Mouse (Mus musculus) cerebellum, postnatal 36 days (tissue): ENCODE data around the gene Tuba1a.

ENCODE experiments used
- DNase-seq, 2 experiments: peaks; one replicate each; pipeline ENCODE4 v3.0.0; 2021 to 2022; ENCODE audit warnings: mixed read lengths in 2 of 2

Tuba1a gene

DNA sequence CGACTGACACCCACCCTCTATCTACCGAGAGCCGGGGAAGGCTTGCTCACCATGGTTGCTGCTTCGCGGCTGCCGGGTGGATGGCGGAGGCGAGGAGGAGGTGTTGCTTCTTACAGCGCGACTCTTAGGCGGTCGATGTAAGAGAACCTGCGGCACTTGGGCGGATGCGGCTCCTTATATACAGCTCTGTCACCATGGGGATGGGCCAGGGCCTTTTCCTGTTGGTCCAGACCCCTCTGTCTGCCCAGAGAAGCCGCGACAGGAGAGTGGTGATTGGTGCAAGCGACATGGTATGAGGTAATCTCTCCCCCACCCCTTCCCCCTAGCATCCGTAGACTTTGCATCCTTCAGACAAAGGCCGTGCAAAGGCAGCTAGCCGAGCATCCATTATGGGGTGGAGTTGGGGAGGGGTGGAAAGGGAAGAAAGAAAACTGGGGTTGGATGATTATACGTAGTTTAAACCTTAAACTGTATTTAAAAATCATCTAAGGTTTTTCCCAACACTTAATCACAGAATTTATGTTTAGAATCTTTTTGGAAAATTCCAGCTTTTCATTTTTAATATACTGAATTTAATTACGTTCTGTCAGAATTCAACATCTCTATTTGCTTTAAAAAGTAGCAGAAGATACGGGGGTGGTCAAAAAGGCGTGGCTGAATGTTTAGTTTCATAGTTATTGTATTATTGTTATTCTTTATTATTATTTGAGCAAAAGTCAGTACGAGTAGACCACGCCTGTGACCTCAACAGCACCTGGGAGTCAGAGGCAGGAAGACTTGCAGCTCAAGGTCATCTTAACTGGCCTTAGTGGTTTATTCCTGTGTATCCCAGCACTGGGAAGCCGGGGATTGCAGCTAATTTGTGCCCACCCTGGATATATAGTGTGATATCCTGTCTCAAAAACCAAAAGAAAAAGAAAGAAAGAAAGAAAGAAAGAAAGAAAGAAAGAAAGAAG is at the start of gene Tuba1a, which contains the start of gene Gm49450:
Gene Tuba1a, minus strand, starts transcription at position 303 of the 956 bp plus-strand sequence.
Gene Gm49450, minus strand, starts transcription at position 151 of the 956 bp plus-strand sequence.
- peak; percentile 97 to 99 for DNase-seq

DNA sequence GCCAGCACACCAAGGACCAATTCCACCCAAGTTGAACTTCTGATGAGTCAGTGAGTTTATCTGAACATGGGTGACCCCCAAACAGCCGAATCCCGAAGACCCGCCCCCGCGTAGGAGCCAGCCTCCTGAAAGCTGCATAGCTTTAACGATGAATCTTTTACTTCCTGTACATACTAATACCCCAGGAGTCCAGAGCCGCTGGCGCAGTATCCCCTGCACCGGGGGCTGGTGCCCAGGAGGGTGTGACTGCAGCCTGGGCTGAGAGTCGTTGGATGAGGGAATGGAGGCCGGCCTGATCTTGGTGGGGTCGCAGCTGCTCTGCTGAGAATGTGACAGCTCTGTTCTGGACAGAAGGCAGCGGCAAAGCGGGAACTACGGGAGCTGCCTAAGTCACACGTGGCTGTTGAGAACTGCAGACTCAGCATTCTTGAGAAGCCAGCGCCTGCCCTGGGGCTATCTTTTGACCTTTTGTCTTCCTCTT is 48.0 kb upstream of the Tuba1a start:
- no peak for DNase-seq

DNA sequence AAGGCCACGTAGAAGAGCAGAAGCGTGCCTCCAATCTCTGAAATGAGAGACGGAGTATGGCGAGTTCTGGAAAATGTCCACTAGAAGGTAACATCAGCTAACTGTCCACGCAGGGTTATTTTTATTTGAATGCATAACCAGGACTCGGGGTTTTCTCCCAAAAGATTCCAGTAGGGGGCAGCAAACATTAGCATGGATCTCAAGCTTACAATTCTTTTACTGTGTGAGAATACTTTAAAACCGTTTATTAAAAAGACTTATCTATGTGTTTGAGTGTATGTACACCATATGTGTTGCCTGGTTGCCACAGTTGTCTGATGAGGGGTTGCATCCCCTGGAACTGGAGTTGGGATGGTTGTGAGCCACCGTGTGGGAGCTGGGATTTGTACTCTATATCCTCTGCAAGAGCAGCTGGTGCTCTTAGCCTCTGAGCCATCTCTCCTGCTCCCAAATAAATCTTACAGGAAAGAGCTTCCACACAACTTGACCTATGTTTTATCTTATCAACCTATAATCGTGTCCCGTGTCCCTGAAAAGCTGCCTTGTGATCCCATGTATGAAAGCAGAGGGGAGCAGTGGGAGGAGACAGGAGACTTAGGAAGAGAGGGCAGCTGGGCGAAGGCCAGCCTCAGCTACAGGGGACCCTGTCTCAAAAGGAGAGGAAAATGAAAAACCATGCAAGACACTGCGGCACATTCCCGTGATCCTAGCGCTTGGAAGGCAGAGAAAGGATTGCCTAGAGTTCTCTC is 47.2 kb upstream of the Tuba1a start:
- DNase-seq: peak in 1 of 2 experiments; percentile 67

DNA sequence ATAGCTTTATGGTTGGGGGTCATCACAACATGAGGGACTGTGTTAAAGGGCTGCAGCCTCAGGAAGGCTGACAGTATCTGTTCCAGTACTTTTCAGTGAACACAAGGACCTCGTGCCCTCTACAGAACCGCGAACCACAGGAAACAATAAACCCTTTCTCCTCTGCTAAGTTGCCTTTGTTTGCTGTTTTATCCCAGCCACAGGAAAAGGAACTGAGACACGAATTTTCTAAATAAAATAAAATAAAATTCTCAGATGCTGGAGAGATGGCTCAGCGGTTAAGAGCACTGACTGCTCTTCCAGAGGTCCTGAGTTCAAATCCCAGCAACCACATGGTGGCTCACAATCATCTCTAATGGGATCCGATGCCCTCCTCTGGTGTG is 45.3 kb upstream of the Tuba1a start:
- DNase-seq: no peak

DNA sequence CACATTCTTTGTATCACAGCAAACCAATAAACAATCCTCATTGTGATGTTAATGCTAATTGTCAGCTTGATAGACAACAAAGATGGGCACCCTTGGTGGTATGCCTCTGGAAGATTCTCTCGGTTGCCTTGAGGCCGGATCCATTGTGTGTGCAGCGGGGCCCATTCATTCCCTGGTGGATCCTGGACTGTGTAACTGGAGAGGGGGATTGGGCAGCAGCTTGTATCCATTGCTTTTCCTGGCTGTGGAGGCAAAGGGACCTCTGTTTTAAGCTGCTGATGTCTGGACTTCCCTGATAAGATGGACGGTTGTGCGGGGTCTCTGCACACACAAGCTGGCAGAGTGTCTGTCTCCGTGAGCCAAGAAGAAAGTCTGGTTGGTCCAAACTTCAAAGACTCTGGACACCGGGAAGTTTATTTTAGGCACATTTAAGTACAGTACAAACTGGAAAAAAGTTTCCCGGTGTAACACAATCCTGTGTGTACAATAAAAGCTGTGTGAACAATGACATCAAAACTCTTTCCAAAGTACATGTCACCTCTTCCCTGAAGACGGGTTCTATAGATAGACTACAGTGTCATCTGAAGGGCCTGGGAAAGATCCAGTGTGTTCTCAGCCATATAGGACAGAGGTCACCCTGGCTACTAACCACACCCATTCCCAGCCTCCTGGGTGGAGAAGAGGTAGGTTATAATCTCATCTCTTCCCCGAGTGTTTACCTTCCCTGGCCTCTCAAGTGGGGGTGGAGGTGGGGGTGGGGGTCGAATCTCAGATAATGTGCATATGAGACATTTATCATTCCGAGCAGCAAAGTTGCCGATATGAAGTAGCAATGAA is 44.7 kb upstream of the Tuba1a start:
- no peak for DNase-seq

DNA sequence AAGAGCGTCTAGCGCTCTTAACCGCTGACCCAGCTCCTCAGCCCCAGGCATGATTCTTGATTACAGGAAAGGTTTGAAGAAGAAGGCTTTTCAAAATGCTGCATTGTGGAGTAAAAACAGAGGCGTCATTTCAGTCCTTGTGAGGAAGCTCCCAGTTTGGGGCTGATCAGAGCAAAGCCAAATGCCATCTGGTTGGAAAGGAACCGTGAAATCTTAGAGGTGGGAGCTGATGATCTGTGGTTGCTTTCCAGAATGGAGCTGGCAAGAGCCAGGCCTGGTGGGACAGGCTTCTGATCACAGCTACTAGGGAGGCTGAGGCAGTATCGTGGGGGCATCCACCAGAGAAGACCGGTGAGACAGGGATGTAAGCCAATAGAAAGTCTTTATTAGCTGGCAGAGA is 43.3 kb upstream of the Tuba1a start:
- DNase-seq: no peak

DNA sequence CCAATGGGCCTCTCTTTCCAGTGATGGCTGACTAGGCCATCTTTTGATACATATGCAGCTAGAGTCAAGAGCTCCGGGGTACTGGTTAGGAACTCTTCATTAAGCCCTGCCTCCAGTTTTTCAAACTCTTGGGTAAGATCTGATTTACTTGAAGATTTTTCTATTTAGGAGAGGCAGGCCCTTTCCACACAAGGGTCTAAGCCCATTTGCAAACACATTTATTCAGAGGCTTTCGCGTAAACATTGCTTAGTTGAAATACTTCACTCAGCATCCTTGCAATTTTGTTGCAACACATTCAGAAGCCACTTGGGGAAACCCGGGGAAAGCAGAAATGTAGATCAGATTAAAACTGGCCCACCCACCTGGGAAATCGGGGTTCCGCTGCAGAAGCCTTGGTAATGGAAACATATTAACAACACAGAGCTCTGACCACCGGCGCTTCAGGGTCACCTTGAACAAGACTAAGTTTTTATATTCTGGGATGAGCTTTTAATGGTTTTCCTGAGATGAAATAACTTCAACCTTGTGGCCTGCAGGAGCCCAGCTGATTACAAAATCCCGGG is 41.5 kb upstream of the Tuba1a start:
- DNase-seq: no peak

DNA sequence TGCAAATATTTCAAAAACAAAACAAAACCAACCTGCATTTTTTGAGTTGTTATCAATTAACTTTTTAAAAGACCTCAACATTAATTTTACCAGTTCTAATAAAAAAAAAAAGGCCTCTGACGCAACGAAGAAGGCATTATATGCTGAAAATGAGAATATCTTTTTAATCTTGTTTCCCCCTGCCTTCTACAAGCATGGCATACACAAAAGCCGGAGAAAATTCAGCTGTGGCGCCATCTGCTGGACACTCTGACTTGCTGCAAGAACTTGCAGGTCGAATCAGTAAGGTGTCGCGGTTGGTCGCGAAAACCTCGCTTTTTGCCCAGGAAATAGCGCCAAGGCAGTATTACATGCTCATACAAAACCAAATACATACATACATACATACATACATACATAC is 40.4 kb upstream of the Tuba1a start:
- DNase-seq: peak; percentile 90 to 92

DNA sequence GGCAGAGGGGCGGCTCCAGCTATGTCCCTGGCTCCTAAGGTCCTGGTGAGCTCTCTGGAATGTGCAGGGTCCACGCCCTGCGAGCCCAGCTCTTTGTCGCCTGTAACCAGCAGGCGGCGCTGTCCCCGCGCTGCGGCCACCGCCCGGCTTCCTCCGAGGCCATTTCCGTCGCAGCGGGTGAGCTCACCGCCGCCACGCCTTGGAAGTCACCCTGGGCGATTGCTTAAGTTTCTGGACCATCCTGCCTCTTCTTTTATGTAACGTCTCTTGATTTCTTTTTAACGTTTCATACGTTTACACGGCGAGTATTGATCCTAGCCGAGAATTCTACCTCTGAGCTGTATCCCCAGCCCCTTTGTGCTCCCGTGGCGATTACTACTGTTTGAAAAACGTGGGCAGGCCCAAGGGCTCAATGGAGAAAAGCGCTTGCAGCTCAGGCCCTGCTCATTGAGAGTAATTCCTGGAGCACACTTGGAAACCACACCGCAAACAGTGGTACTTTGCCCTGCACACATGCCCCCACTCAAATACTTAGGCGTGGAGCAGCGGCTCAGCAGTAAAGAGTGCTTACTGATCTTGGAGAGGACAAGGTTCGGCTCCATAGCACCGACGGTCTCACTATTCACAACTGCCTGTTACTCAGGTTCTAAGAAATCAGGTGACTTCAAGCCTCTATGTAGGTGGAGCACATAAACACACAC is 39.7 kb upstream of the Tuba1a start:
- peak; percentile 95 to 96 for DNase-seq

DNA sequence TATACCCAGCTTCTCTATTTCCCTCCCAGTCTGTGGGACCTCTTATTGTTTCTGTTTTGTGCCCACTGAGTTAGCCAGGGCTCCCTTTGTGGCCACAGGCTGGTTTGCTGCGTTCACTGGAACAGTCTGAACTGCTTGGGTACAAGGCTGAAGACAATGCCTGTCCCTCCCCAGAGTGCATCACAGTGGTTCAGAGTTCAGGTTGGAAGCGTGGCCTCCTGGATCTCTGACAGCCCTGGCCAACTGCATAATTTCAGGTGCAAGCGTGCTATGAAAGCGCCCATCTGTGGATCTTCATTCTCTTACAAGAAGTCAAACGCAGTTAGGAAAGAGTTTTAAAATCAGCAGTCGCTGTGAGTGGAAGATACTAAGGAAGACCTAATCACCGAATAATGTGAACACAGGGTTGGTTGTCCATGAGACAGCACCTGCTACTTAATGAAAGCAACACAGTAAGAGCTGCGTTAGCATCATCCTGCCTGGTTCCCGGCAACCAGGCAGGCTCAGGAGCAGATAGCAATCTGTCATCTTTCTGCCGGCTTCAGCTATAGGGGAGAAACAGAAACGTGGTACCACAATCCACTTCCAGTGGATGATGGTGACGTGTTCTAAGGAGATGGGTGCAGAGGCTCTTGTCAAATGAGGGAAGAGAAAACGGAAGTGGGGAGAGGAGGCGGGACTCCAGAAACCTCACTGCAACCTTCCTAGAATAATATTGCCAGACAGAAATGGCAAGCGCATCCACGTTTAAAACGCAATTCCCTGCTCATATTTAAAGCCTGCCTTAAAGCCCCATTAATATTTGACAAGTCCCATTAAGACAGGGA is 38.8 kb upstream of the Tuba1a start:
- peak; percentile 61 to 71 for DNase-seq

DNA sequence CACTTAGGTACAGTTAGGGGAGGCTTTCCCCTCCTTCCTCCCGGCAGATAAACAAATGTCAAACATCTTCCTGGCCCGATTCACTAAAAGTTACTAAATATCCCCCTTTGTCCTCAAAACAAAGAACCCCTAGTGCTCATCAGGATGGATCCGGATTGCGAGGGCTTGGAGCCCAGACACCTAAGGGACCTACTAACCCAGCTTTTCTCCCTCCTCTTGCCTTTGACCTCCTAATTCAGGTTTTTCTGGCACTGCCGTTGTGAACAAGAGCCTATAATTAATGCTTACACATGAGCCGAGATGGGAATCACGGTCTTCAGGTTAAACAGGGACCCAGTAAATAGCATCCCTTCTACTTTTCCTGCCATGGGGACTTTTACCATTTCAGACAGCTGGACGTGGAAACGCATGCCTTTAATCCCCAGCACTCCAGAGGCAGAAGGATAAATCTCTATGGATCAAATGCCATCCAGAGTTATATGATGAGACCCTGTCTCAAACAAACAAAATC is 38.1 kb upstream of the Tuba1a start:
- no peak for DNase-seq

DNA sequence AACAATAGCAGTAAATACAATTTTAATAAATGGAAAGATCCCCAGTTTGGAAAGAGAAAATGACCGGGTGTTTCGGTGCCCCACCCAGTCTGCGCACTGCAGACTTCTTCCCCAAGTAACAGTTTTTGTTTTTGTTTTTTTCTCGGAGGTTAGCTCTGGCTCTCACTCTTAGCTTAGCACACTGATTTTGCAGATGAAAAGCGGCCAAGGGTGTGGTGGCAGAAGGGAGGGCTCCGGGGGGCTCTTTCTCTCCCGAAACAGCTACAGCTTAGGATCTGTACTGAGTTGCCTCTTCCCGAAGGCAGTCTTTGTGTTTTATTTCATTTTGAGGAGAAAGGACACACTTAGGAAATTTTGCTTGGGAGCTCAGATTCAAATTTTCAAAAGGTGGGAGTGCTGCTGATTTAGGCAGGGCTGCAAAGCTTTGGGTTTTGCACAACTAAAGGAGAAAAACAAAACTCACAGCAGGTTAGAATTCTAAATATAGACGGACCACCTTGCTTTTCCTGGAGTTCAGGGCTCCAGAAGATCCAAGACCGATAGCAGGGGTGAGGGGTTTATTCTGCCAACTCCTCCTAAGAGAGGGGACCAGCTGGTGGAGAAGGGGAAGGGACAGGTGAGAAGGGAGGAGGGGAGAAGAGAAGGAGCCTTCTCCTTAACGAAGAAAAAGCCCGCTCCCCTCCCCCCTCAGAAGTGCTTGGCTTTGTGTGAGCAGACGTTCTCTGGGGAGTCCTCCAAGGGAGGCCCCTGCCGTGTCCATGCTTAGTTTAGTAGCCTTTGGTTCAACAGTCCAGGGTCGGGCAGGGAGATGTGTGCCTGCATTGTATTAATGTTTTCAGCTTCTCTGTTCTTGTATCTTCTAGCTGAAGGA is 37.4 kb upstream of the Tuba1a start:
- DNase-seq: no peak

DNA sequence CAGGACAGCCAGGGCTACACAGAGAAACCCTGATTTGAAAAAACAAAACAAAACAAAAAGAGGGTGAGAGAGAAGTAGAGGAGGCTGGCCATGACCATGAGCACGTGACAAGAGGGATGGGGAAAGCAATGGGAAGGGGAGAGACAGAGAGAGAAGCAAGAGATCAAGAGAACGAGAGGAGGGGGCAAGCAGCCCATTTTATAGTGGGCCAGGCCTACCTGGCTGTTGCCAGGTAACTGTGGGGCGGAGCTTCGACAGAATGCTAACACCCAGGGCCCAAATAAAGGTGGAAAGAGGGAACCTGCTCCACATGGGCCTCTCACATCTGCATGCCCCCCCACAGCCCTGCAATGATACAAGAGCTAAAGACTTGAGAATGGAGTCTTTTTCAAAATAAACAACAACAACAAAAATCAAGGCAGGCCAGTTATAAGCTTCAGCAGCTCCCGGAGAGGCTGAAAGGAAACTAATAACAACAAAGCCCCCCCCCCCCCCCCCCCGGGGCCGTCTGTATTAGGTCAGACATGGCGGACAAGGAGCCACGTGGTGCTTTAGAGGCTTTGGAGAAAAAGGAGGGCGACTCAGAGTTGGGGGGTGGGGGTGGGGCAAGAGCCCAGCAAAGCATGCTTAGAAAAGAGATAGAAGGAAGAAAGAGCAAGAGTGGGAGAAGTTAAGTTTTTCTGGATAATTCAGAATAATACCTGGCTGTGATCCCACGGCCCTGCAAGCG is 36.4 kb upstream of the Tuba1a start:
- no peak for DNase-seq

DNA sequence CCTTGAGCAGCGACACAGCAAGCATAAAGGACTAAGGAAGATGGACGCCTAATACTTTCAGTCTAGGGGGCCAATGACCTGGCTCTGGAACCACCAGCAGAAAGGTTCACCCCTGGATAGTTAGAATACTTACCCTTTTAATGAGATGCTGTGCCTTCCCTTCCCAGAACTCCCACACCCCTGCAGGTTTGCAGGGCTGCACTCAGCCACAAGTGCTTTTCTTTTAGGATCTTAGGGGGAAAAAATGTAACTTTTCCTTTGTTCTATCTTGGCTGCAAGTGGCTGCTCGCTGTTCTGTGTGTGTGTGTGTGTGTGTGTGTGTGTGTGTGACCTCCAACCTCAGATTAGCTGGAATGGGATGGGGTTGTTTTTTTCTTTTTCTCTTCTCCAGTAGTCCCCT is 35.3 kb upstream of the Tuba1a start:
- no peak for DNase-seq

DNA sequence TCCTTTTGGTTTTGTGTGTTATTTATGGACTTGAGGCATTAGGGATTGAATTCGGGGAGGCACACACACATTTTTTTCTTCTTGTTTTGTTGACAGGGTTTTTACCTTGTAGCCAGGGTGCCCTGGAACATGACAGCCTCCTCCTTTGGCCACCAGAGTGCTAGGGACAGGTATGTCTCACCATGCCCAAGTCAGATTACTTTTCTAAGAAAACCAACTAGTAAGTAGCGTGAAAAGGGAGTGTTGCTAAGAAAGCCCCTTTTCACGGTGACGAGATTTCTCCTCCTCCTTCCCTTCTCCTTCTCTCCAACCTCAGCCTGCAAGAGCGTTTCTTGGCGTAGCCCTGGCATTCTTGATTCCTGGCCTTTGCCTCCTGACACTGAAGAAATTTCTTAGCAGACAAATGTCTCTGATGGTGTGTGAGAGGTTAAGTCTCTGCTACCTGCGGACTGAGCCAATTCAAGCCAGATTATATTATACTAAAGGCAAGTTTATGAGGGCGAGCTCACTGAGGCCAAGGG is 34.2 kb upstream of the Tuba1a start:
- no peak for DNase-seq

DNA sequence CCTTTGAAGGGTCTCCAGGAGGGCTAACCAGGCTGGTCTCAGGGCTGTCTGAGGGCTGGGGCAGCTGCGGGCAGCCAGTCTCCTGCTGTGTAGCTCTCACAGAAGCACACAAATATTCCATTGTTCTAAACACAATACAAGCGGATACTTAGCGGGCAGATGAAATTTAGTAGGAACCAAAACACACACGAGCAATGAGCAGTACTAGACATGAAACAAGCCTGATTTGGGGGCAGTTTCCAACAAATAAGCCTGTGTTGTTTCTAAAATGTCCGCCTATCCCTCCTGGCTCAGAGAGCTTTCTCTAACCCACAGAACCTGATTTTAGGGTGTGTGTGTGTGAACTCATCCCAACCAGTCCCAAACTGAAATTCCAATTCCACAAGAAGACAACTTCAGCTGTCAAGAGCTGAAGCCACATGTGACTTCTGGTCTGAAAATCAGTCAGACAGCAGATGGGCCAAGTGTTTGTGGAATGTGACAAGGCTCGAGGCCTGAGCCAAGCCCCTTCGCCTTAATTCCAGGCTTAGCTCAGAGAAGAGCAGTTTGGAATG is 33.7 kb upstream of the Tuba1a start:
- DNase-seq: no peak

DNA sequence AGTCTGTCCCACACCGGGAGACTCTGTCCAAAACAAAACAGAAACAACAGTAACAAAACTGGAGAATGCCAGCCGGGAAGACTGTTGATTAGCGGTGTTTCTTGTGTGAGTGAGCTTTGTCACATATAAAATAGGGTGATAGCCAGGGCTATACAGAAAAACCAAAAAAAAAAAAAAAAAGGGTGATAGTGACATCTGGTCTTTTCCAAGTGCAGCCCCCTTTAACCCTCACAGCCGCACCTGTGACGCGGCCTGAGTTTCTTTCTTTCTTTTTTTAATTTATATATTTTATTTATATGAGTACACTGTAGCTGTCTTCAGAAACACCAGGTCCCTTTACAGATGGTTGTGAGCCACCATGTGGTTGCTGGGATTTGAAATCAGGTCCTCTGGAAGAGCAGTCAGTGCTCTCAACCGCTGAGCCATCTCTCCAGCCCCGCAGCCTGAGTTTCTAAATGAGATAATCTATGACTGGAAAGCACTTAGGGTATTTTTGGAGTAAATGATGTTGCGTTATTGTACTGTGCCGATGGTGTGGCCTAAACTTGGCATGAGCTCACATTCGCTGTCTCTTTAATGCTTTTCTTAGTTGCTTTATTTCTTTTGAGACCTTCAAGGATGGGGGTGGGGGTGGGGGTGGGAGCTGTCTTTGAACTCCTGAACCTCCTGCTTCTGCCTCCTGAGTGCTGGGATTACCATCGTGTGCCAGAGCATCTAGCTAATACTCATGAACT is 32.6 kb upstream of the Tuba1a start:
- DNase-seq: no peak
